Mouse (Mus musculus) kidney, embryonic 15.5 days (tissue): ENCODE measurements around the gene Tbc1d9b. TPM values are rescaled to one million over a fixed set of nuclear protein-coding genes. Genes with fewer than 3 reads are reported as not detected.
"Not testable (repeated sequence)": the region's sequence is repeated elsewhere in the genome, so short reads cannot be mapped to it uniquely, and the experiment has no call there.

Source experiments
- ATAC-seq: fragments of 200-750 bp; cut with Nextera tagmentation; replicated peaks from 2 replicates; pipeline ENCODE4 v1.8.0; 2017; ENCODE audit warnings: moderate TSS enrichment; ENCODE audit not compliant: low FRiP score
- H3K27ac ChIP-seq: fragments of 300-500 bp; sonication (generic); 2 replicates; pipeline ENCODE4 v1.5.1; 2015; ENCODE audit warnings: mild to moderate bottlenecking, inconsistent platforms
- H3K27me3 ChIP-seq: fragments of 300-500 bp; sonication (generic); 2 replicates; pipeline ENCODE4 v1.6.1; 2015; ENCODE audit warnings: inconsistent platforms
- H3K36me3 ChIP-seq: fragments of 300-500 bp; sonication (generic); 2 replicates; pipeline ENCODE4 v1.6.1; 2015; ENCODE audit warnings: inconsistent platforms
- H3K4me1 ChIP-seq: fragments of 300-500 bp; sonication (generic); 2 replicates; pipeline ENCODE4 v1.6.1; 2015; ENCODE audit warnings: inconsistent platforms
- H3K4me2 ChIP-seq: fragments of 300-500 bp; sonication (generic); 2 replicates; pipeline ENCODE4 v1.6.1; 2015; ENCODE audit warnings: moderate library complexity, mild to moderate bottlenecking, inconsistent platforms
- H3K4me3 ChIP-seq: fragments of 300-500 bp; sonication (generic); replicated peaks from 2 replicates; pipeline ENCODE4 v1.5.1; 2015; ENCODE audit warnings: mild to moderate bottlenecking, inconsistent platforms
- H3K9ac ChIP-seq: fragments of 300-500 bp; sonication (generic); 2 replicates; pipeline ENCODE4 v1.6.1; 2015; ENCODE audit warnings: mild to moderate bottlenecking, inconsistent platforms
- H3K9me3 ChIP-seq: fragments of 300-500 bp; sonication (generic); replicated peaks from 2 replicates; pipeline ENCODE4 v1.6.1; 2016; ENCODE audit warnings: inconsistent platforms
- WGBS: fragments of 180-500 bp; shearing (Covaris S2); methylation state at CpG from one replicate; pipeline ENCODE4 v1.1.7; 2015; ENCODE audit warnings: mixed read lengths; 5-methylcytosine and 5-hydroxymethylcytosine counted together
- polyA plus RNA-seq: library from polyadenylated mRNA; unstranded; fragments of >200 nt; fragmentation: Nextera tagmentation; extraction: Ambion mirVana; gene quantifications from 2 replicates; pipeline ENCODE4 v1.2.1, GENCODE M21; 2015

Gene Tbc1d9b
- polyA plus RNA-seq, 1 experiment from 2014 or later = 42.9 TPM

DNA sequence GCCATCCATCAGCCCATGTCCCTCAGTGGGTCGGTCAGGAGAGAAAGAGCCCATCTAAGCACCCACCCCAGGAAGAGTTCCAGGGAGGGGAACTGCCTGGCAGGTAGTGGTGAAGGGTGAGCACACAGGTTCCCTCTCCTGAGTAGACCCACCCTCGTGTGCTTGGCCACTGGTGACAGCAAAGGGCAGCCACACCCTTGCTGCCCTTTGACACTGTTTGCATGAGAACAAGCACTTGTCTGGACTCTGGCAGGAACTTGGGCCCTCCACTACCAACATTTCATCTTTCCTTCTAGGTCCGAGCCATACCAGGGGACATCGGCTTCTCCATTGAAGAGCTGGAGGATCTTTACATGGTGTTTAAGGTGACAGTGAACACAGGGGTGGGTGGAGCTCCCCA, 28.2 kb downstream of the Tbc1d9b start:
- Histone ChIP-seq H3K36me3 (peaks cover 92% of the 10 kb centered on the region), H3K9ac (no peak overlapping the region), H3K27ac (no peak overlapping the region), H3K27me3 (no peaks in the 10 kb centered on the region), H3K4me2 (no peak overlapping the region), H3K4me3 (no peak overlapping the region), H3K4me1 (peaks cover 8% of the 10 kb centered on the region; the same call in 1 of the 2 replicates), H3K9me3 (no peaks in the 10 kb centered on the region)
- ATAC-seq = no peak
- WGBS = 77% methylated on average over 4 of the region's 4 CpGs

DNA sequence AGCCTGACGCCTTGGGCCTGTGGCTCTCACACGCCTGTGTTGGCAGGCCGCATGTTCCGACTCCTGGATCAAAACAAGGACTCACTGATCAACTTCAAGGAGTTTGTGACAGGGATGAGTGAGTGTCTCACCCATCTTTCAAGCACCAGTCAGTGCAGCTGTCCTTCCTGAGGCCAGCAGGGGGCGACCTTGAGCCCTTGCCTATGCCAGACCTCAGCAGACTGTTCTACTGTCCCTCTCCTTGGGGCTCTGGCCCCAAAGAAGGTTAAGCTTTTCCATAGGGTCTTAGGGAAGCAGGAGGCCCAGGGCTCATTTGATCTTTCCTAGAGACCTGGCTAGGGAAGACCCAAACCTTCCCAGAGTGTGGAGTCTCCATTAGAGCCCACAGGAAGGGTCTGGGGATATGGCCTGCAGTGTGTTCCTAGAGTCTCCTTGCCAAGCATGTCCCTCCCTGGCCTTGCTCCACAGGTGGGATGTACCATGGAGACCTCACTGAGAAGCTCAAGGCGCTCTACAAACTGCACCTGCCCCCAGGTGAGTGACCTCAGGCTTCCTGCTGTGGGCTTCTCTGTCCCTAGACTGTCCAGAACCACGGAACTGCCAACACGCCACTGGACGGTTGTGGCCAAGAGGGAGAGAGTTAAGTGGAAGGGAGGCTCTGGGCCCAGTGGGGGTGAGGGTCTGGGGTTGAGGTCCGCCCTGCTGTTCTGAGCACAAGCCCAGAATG, 30.5 kb downstream of the Tbc1d9b start:
- H3K9me3 ChIP-seq = no peaks in the 10 kb centered on the region
- no peak overlapping the region for H3K9ac ChIP-seq
- peaks cover 83% of the 10 kb centered on the region for H3K36me3 ChIP-seq
- peaks cover 4% of the 10 kb centered on the region; the same call in 1 of the 2 replicates for H3K4me1 ChIP-seq
- H3K27me3 ChIP-seq = no peaks in the 10 kb centered on the region
- 0 out of 2 replicates have a peak overlapping the region, but pooled peaks have one; percentile 6 for H3K27ac ChIP-seq
- no peak overlapping the region for H3K4me2 ChIP-seq
- H3K4me3 ChIP-seq = no peak overlapping the region
- ATAC-seq = no peak
- WGBS = 65% methylated on average over 10 of the region's 10 CpGs

GRCm38 (mm10) chr11:50162338-50163050, 31.3 kb downstream of the Tbc1d9b start:
- Histone ChIP-seq H3K36me3 (peaks cover 76% of the 10 kb centered on the region), H3K9ac (no peak overlapping the region), H3K4me3 (no peak overlapping the region), H3K4me1 (peaks cover 4% of the 10 kb centered on the region; the same call in 1 of the 2 replicates), H3K9me3 (no peaks in the 10 kb centered on the region), H3K4me2 (no peak overlapping the region), H3K27ac (0 out of 2 replicates have a peak overlapping the region, but pooled peaks have one; percentile 6), H3K27me3 (no peaks in the 10 kb centered on the region)
- no peak; the same call in 1 of the 2 replicates for ATAC-seq
- WGBS = 98% methylated on average over 3 of the region's 3 CpGs

DNA sequence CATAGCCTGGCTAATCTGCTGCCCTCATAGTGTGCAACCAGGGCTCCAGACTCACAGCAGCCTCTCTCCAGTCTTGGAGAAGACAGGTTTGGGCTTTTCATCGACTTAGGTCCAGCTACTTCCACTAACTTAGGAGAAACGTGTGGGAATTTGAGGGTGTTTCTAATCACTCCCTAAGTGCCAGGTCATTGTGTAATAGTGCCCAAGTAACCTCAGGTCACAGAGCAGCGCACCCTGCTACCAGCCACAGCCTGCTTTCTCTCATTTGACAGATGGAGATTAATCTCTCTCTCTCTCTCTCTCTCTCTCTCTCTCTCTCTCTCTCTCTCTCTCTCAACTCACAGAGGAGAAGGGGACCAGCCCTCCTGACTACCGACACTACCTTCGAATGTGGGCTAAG, 37.2 kb downstream of the Tbc1d9b start:
- WGBS = 86% methylated on average over 5 of the region's 5 CpGs
- H3K36me3 ChIP-seq = peaks cover 73% of the 10 kb centered on the region

DNA sequence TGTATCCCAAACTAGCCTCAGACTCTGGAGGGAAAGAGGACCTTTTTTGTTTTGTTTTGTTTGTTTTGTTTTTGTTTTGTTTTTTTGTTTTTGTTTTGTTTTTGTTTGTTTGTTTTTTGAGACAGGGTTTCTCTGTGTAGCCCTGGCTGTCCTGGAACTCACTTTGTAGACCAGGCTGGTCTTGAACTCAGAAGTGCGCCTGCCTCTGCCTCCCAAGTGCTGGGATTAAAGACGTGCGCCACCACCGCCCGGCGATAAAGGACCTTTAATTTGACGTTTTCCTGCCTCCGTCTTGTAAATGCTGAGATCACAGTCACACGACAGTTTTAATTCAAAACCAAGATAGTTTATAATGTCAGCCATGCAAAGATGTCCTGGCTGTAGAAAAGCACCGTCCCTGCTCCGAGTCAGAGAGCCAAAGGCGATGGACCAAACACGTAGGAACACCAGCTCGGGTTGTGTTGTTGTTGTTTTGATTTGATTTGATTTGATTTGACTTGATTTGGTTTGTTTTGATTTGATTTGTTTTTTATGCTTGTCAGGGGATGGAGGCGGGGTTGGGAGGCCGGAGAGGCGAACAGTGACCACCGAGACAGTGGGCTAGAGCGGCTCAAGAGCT, 43.0 kb downstream of the Tbc1d9b start, which contains the start of gene Mrnip:
Mrnip (plus strand) TSS at position 334 of the 619 bp plus-strand sequence.
- H3K9ac ChIP-seq = peak within 1 kb of the TSS; percentile 68
- peak; percentile 12 for ATAC-seq
- peak within 1 kb of the TSS; percentile 80 for H3K4me2 ChIP-seq
- peaks cover 14% of the 10 kb centered on the region for H3K4me1 ChIP-seq
- H3K27ac ChIP-seq = peak within 1 kb of the TSS; percentile 67
- H3K36me3 ChIP-seq = peaks cover 46% of the 10 kb centered on the region
- WGBS = 6% methylated on average over 19 of the region's 19 CpGs
- H3K4me3 ChIP-seq = peak within 1 kb of the TSS; percentile 68
- H3K27me3 ChIP-seq, H3K9me3 ChIP-seq: not testable (repeated sequence)

More for the DNA sequence above, 37.2 kb downstream of the Tbc1d9b start:
- Histone ChIP-seq H3K27ac (no peak overlapping the region), H3K4me1 (no peaks in the 10 kb centered on the region), H3K4me3 (no peak overlapping the region), H3K4me2 (no peak overlapping the region), H3K9ac (no peak overlapping the region), H3K27me3 (no peaks in the 10 kb centered on the region), H3K9me3 (no peaks in the 10 kb centered on the region)
- no peak for ATAC-seq

GRCm38 (mm10) chr11:50174730-50175187, 43.6 kb downstream of the Tbc1d9b start:
- H3K9ac ChIP-seq = peak overlapping the region; percentile 68
- ATAC-seq = peak; percentile 100
- peak overlapping the region; percentile 80 for H3K4me2 ChIP-seq
- under 1% methylated on average over 27 of the region's 27 CpGs for WGBS
- H3K36me3 ChIP-seq = peaks cover 46% of the 10 kb centered on the region
- H3K27ac ChIP-seq = peak overlapping the region; percentile 64
- no peaks in the 10 kb centered on the region for H3K9me3 ChIP-seq
- peaks cover 14% of the 10 kb centered on the region for H3K4me1 ChIP-seq
- no peaks in the 10 kb centered on the region for H3K27me3 ChIP-seq
- peak overlapping the region; percentile 68 for H3K4me3 ChIP-seq

DNA sequence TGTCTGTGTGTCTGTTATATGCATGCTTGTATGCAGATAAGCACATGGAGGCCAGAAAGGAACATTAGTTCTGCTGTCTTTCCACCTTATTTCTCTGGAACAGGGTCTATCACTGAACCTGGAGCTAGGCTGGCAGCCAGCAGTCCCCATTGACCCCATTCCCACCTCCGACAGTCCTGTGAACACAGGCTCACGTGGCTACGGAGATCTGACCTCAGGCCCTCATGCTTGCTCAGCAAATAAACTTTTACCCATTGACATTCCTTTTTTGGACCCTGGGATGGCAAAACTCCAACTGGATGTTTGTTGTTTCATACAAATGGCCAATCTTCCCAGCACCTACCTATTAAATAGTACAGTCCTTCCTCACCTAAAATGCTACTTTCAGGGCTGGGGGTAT, 45.2 kb downstream of the Tbc1d9b start:
- Histone ChIP-seq H3K27me3 (no peaks in the 10 kb centered on the region), H3K9ac (no peak overlapping the region), H3K4me3 (no peak overlapping the region), H3K9me3 (no peaks in the 10 kb centered on the region), H3K4me1 (peaks cover 14% of the 10 kb centered on the region), H3K27ac (0 out of 2 replicates have a peak overlapping the region, but pooled peaks have one; percentile 23), H3K36me3 (peaks cover 32% of the 10 kb centered on the region), H3K4me2 (no peak overlapping the region)
- whole genome bisulfite sequencing = 62% methylated on average over 3 of the region's 3 CpGs
- no peak for ATAC-seq

GRCm38 (mm10) chr11:50177111-50177510, 45.9 kb downstream of the Tbc1d9b start:
- WGBS = 66% methylated on average over 6 of the region's 6 CpGs
- peak overlapping the region; percentile 23; the same call in 1 of the 2 replicates for H3K27ac ChIP-seq
- H3K36me3 ChIP-seq = peaks cover 25% of the 10 kb centered on the region
- no peaks in the 10 kb centered on the region for H3K27me3 ChIP-seq
- no peak overlapping the region for H3K4me3 ChIP-seq
- no peak overlapping the region for H3K4me2 ChIP-seq
- peaks cover 14% of the 10 kb centered on the region for H3K4me1 ChIP-seq
- no peaks in the 10 kb centered on the region for H3K9me3 ChIP-seq
- no peak overlapping the region for H3K9ac ChIP-seq
- no peak for ATAC-seq

GRCm38 (mm10) chr11:50178532-50179488, 47.6 kb downstream of the Tbc1d9b start:
- Histone ChIP-seq H3K4me2 (no peak overlapping the region), H3K9me3 (no peaks in the 10 kb centered on the region)
- 78% methylated on average over 5 of the region's 5 CpGs for WGBS

DNA sequence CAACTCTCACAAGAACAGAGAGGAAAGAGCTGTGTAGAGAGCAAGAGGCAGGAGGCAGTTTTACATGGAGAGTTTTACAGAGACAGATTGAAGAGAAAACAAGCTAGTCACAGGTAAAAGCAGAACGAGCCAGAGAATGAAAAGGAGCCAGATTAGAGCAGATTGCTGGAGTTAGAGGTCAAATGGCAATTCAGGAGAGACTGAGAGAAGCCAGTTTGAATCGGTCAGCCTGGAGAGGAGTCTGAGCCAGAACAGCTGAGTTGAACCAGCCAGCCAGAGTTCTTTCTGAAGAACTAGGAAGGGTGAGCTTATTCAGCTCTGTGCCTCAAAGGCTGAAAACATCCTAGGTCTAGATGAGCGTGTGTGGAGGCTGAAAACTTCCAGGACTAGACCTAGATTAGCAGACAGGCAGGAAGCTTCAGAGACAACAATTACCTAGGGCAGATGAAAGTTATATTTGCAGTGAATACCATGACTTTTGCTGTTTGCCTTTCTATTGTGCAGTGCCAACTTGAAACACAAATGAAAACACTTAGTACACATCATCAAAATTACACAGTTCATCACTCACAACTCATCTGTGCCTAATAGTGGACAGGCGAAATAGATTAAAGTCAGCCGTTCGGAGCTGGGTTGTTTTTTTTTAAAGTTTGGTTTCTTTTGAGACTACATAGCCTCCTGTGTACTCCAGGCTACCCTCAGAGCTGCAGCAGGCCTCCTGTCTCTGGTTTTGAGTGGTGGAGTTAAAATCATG, 49.5 kb downstream of the Tbc1d9b start:
- Histone ChIP-seq H3K9ac (no peak overlapping the region), H3K4me3 (no peak overlapping the region), H3K9me3 (no peaks in the 10 kb centered on the region), H3K36me3 (peaks cover 29% of the 10 kb centered on the region), H3K27me3 (no peaks in the 10 kb centered on the region), H3K27ac (no peak overlapping the region), H3K4me2 (no peak overlapping the region), H3K4me1 (peaks cover 7% of the 10 kb centered on the region)
- no peak for ATAC-seq
- 73% methylated on average over 6 of the region's 6 CpGs for WGBS

More at GRCm38 (mm10) chr11:50178532-50179488, 47.6 kb downstream of the Tbc1d9b start:
- H3K27me3 ChIP-seq = no peaks in the 10 kb centered on the region
- peaks cover 14% of the 10 kb centered on the region for H3K4me1 ChIP-seq
- H3K4me3 ChIP-seq = no peak overlapping the region
- peak overlapping the region; percentile 51 for H3K27ac ChIP-seq
- ATAC-seq = no peak
- 0 out of 2 replicates have a peak overlapping the region, but pooled peaks have one; percentile 5 for H3K9ac ChIP-seq
- H3K36me3 ChIP-seq = peaks cover 29% of the 10 kb centered on the region
